Mouse (Mus musculus) lung, embryonic 15.5 days (tissue): ENCODE measurements at regions not wholly inside any gene's neighbourhood (a gene's known extent, or its start where the extent isn't known, plus 50 kb on each side); places are given as distances from the start of the nearest gene placed in this dataset.

ENCODE experiments used
- ATAC-seq: fragments of 200-750 bp; cut with Nextera tagmentation; 2 replicates; pipeline ENCODE4 v1.8.0; 2017; ENCODE audit warnings: moderate number of reproducible peaks, borderline replicate concordance; ENCODE audit not compliant: low FRiP score, low TSS enrichment; ENCODE audit errors: extremely low read depth
- H3K27ac ChIP-seq: fragments of 300-500 bp; sonication (generic); 2 replicates; pipeline ENCODE4 v1.5.1; 2015; ENCODE audit warnings: moderate library complexity, mild to moderate bottlenecking, inconsistent platforms
- H3K27me3 ChIP-seq: fragments of 300-500 bp; sonication (generic); 2 replicates; pipeline ENCODE4 v1.6.1; 2015; ENCODE audit warnings: inconsistent platforms
- H3K36me3 ChIP-seq: fragments of 300-500 bp; sonication (generic); 2 replicates; pipeline ENCODE4 v1.6.1; 2015; ENCODE audit warnings: inconsistent platforms
- H3K4me1 ChIP-seq: fragments of 300-500 bp; sonication (generic); 2 replicates; pipeline ENCODE4 v1.6.1; 2015; ENCODE audit warnings: inconsistent platforms
- H3K4me2 ChIP-seq: fragments of 300-500 bp; sonication (generic); 2 replicates; pipeline ENCODE4 v1.6.1; 2015; ENCODE audit warnings: inconsistent platforms, mild to moderate bottlenecking, moderate library complexity
- H3K4me3 ChIP-seq: fragments of 300-500 bp; sonication (generic); 2 replicates; pipeline ENCODE4 v1.5.1; 2015; ENCODE audit warnings: mild to moderate bottlenecking, inconsistent platforms
- H3K9ac ChIP-seq: fragments of 300-500 bp; sonication (generic); 2 replicates; pipeline ENCODE4 v1.6.1; 2015; ENCODE audit warnings: inconsistent platforms
- H3K9me3 ChIP-seq: fragments of 300-500 bp; sonication (generic); 2 replicates; pipeline ENCODE4 v1.6.1; 2016; ENCODE audit warnings: inconsistent platforms
- WGBS: fragments of 180-500 bp; shearing (Covaris S2); methylation state at CpG from one replicate; pipeline ENCODE4 v1.1.7; 2015; 5-methylcytosine and 5-hydroxymethylcytosine counted together

GRCm38 (mm10) chr3:33440905-33441304, 297.9 kb upstream of the Pex5l start:
- H3K36me3 ChIP-seq, result no peaks in the 10 kb centered on the region
- no peak overlapping the region for H3K27ac ChIP-seq
- H3K9me3 ChIP-seq, result no peaks in the 10 kb centered on the region
- H3K27me3 ChIP-seq, result no peaks in the 10 kb centered on the region
- H3K4me1 ChIP-seq, result no peaks in the 10 kb centered on the region
- ATAC-seq, result no peak
- no peak overlapping the region for H3K9ac ChIP-seq
- 56% methylated on average over 2 of the region's 2 CpGs for WGBS
- H3K4me2 ChIP-seq, result no peak overlapping the region
- no peak overlapping the region for H3K4me3 ChIP-seq

GRCm38 (mm10) chr3:33440500-33440899, 297.5 kb upstream of the Pex5l start:
- ATAC-seq, result no peak
- Histone ChIP-seq H3K4me3 (no peak overlapping the region), H3K36me3 (no peaks in the 10 kb centered on the region), H3K4me1 (no peaks in the 10 kb centered on the region), H3K27me3 (no peaks in the 10 kb centered on the region), H3K9me3 (no peaks in the 10 kb centered on the region), H3K4me2 (no peak overlapping the region), H3K27ac (no peak overlapping the region), H3K9ac (no peak overlapping the region)

- WGBS, result 68% methylated on average over 3 of the region's 3 CpGs
- H3K9ac ChIP-seq, result no peak overlapping the region
- H3K9me3 ChIP-seq, result no peaks in the 10 kb centered on the region
- ATAC-seq, result no peak
- no peak overlapping the region for H3K27ac ChIP-seq
- no peaks in the 10 kb centered on the region for H3K4me1 ChIP-seq
- no peaks in the 10 kb centered on the region for H3K36me3 ChIP-seq
- H3K27me3 ChIP-seq, result no peaks in the 10 kb centered on the region
- H3K4me2 ChIP-seq, result no peak overlapping the region
- no peak overlapping the region for H3K4me3 ChIP-seq
These were observed 273.9 kb upstream of the Pex5l start for GRCm38 (mm10) chr3:33416922-33417321.

GRCm38 (mm10) chr3:33416321-33416720, 273.3 kb upstream of the Pex5l start:
- no peak overlapping the region for H3K4me3 ChIP-seq
- H3K27ac ChIP-seq, result no peak overlapping the region
- 82% methylated on average over 1 of the region's 1 CpGs for WGBS
- no peaks in the 10 kb centered on the region for H3K36me3 ChIP-seq
- ATAC-seq, result no peak
- H3K9ac ChIP-seq, result no peak overlapping the region
- H3K4me1 ChIP-seq, result no peaks in the 10 kb centered on the region
- H3K9me3 ChIP-seq, result no peaks in the 10 kb centered on the region
- H3K27me3 ChIP-seq, result no peaks in the 10 kb centered on the region
- H3K4me2 ChIP-seq, result no peak overlapping the region

- H3K36me3 ChIP-seq, result no peaks in the 10 kb centered on the region
- H3K4me1 ChIP-seq, result no peaks in the 10 kb centered on the region
- H3K27me3 ChIP-seq, result no peaks in the 10 kb centered on the region
- H3K4me2 ChIP-seq, result no peak overlapping the region
- no peak overlapping the region for H3K9ac ChIP-seq
- no peak overlapping the region for H3K4me3 ChIP-seq
- no peak overlapping the region for H3K27ac ChIP-seq
- WGBS, result 68% methylated on average over 2 of the region's 2 CpGs
- no peak for ATAC-seq
- no peaks in the 10 kb centered on the region for H3K9me3 ChIP-seq
These were observed 258.9 kb upstream of the Pex5l start for GRCm38 (mm10) chr3:33401904-33402303.

- WGBS, result 67% methylated on average over 8 of the region's 8 CpGs
These were observed 256.3 kb upstream of the Pex5l start for GRCm38 (mm10) chr3:33399321-33399720.

GRCm38 (mm10) chr3:33398326-33398725, 255.3 kb upstream of the Pex5l start:
- H3K4me2 ChIP-seq, result no peak overlapping the region
- no peak overlapping the region for H3K4me3 ChIP-seq
- H3K9me3 ChIP-seq, result no peaks in the 10 kb centered on the region
- ATAC-seq, result no peak
- H3K9ac ChIP-seq, result no peak overlapping the region
- H3K27ac ChIP-seq, result no peak overlapping the region
- no peaks in the 10 kb centered on the region for H3K27me3 ChIP-seq
- no peaks in the 10 kb centered on the region for H3K36me3 ChIP-seq
- H3K4me1 ChIP-seq, result no peaks in the 10 kb centered on the region
- 43% methylated on average over 2 of the region's 2 CpGs for WGBS

More at GRCm38 (mm10) chr3:33399321-33399720, 256.3 kb upstream of the Pex5l start:
- H3K9ac ChIP-seq, result no peak overlapping the region
- no peak overlapping the region for H3K4me3 ChIP-seq
- H3K27ac ChIP-seq, result no peak overlapping the region
- no peaks in the 10 kb centered on the region for H3K36me3 ChIP-seq
- H3K4me2 ChIP-seq, result no peak overlapping the region
- H3K4me1 ChIP-seq, result no peaks in the 10 kb centered on the region
- no peaks in the 10 kb centered on the region for H3K27me3 ChIP-seq
- no peaks in the 10 kb centered on the region for H3K9me3 ChIP-seq
- ATAC-seq, result no peak

GRCm38 (mm10) chr3:33397217-33397616, 254.2 kb upstream of the Pex5l start:
- H3K36me3 ChIP-seq, result no peaks in the 10 kb centered on the region
- no peak for ATAC-seq

GRCm38 (mm10) chr3:33392541-33392822, 249.4 kb upstream of the Pex5l start:
- ATAC-seq, result peak; percentile 55; the same call in 1 of the 2 replicates

More at GRCm38 (mm10) chr3:33397217-33397616, 254.2 kb upstream of the Pex5l start:
- no peak overlapping the region for H3K27ac ChIP-seq
- no peak overlapping the region for H3K4me2 ChIP-seq
- WGBS, result 76% methylated on average over 6 of the region's 6 CpGs
- H3K9ac ChIP-seq, result no peak overlapping the region
- no peak overlapping the region for H3K4me3 ChIP-seq
- H3K27me3 ChIP-seq, result no peaks in the 10 kb centered on the region
- H3K9me3 ChIP-seq, result no peaks in the 10 kb centered on the region
- no peaks in the 10 kb centered on the region for H3K4me1 ChIP-seq

GRCm38 (mm10) chr3:33391765-33392540, 248.9 kb upstream of the Pex5l start:
- Histone ChIP-seq H3K9me3 (no peaks in the 10 kb centered on the region), H3K4me1 (no peaks in the 10 kb centered on the region), H3K4me2 (no peak overlapping the region), H3K36me3 (no peaks in the 10 kb centered on the region), H3K9ac (no peak overlapping the region), H3K4me3 (no peak overlapping the region), H3K27ac (no peak overlapping the region), H3K27me3 (no peaks in the 10 kb centered on the region)
- 67% methylated on average over 4 of the region's 4 CpGs for WGBS
- ATAC-seq, result peak; percentile 67

More at GRCm38 (mm10) chr3:33392541-33392822, 249.4 kb upstream of the Pex5l start:
- Histone ChIP-seq H3K4me2 (no peak overlapping the region), H3K27me3 (no peaks in the 10 kb centered on the region), H3K27ac (no peak overlapping the region), H3K36me3 (no peaks in the 10 kb centered on the region), H3K4me1 (no peaks in the 10 kb centered on the region), H3K9ac (no peak overlapping the region), H3K4me3 (no peak overlapping the region), H3K9me3 (no peaks in the 10 kb centered on the region)
- 39% methylated on average over 1 of the region's 1 CpGs for WGBS

- Histone ChIP-seq H3K4me3 (no peak overlapping the region), H3K27me3 (no peaks in the 10 kb centered on the region), H3K9ac (no peak overlapping the region), H3K9me3 (no peaks in the 10 kb centered on the region), H3K4me1 (no peaks in the 10 kb centered on the region), H3K27ac (no peak overlapping the region), H3K36me3 (no peaks in the 10 kb centered on the region), H3K4me2 (no peak overlapping the region)
- ATAC-seq, result no peak
- WGBS, result 30% methylated on average over 1 of the region's 1 CpGs
These were observed 245.1 kb upstream of the Pex5l start for GRCm38 (mm10) chr3:33388171-33388570.

- WGBS, result 50% methylated on average over 1 of the region's 1 CpGs
- no peaks in the 10 kb centered on the region for H3K9me3 ChIP-seq
These were observed 240.6 kb upstream of the Pex5l start for GRCm38 (mm10) chr3:33383622-33384021.

GRCm38 (mm10) chr3:33379604-33380003, 236.6 kb upstream of the Pex5l start:
- 46% methylated on average over 2 of the region's 2 CpGs for WGBS
- no peak for ATAC-seq
- no peaks in the 10 kb centered on the region for H3K36me3 ChIP-seq
- no peak overlapping the region for H3K9ac ChIP-seq
- H3K4me1 ChIP-seq, result 0 out of 2 replicates have a peak, but pooled peaks cover under 1% of the 10 kb centered on the region
- H3K27me3 ChIP-seq, result no peaks in the 10 kb centered on the region
- no peak overlapping the region for H3K27ac ChIP-seq
- no peak overlapping the region for H3K4me2 ChIP-seq
- H3K9me3 ChIP-seq, result no peaks in the 10 kb centered on the region
- no peak overlapping the region for H3K4me3 ChIP-seq

More at GRCm38 (mm10) chr3:33383622-33384021, 240.6 kb upstream of the Pex5l start:
- Histone ChIP-seq H3K9ac (no peak overlapping the region), H3K4me1 (no peaks in the 10 kb centered on the region), H3K27ac (no peak overlapping the region), H3K36me3 (no peaks in the 10 kb centered on the region), H3K4me3 (no peak overlapping the region), H3K4me2 (no peak overlapping the region), H3K27me3 (no peaks in the 10 kb centered on the region)
- peak; percentile 62; the same call in 1 of the 2 replicates for ATAC-seq
